Mouse (Mus musculus) cerebellum, postnatal 14 days (tissue): ENCODE data around the gene Spryd4.
"Not testable (repeated sequence)": the region's sequence is repeated elsewhere in the genome, so short reads cannot be mapped to it uniquely, and the experiment has no call there.

Source experiments
- DNase-seq, 2 experiments: peaks; one replicate each; pipeline ENCODE4 v3.0.0; 2021; ENCODE audit warnings: mixed read lengths in 2 of 2

Gene Spryd4

GRCm38 (mm10) chr10:128211390-128212108, at the start of gene Spryd4:
Gene Spryd4, minus strand, starts transcription at chr10:128211807.
- DNase-seq: peak; percentile 94 to 96

- DNase-seq: not testable (repeated sequence)
These were observed 48.8 kb upstream of the Spryd4 start for GRCm38 (mm10) chr10:128260376-128260775.

GRCm38 (mm10) chr10:128259946-128260345, 48.3 kb upstream of the Spryd4 start:
- DNase-seq: no peak

GRCm38 (mm10) chr10:128258953-128259352, 47.3 kb upstream of the Spryd4 start:
- DNase-seq: no peak

GRCm38 (mm10) chr10:128256328-128256727, 44.7 kb upstream of the Spryd4 start:
- DNase-seq: no peak

- no peak for DNase-seq
These were observed 44.3 kb upstream of the Spryd4 start for GRCm38 (mm10) chr10:128255925-128256324.

GRCm38 (mm10) chr10:128253677-128254255, 42.2 kb upstream of the Spryd4 start, which contains the start of gene Apon:
Gene Apon, plus strand, starts transcription at chr10:128254096.
- DNase-seq: no peak

GRCm38 (mm10) chr10:128250565-128250964, 39.0 kb upstream of the Spryd4 start:
- no peak for DNase-seq

GRCm38 (mm10) chr10:128247020-128247732, 35.6 kb upstream of the Spryd4 start:
- DNase-seq: no peak

GRCm38 (mm10) chr10:128244121-128244520, 32.5 kb upstream of the Spryd4 start:
- no peak for DNase-seq

- no peak for DNase-seq
These were observed 31.6 kb upstream of the Spryd4 start for GRCm38 (mm10) chr10:128243252-128243651.

- no peak for DNase-seq
These were observed 28.5 kb upstream of the Spryd4 start for GRCm38 (mm10) chr10:128240131-128240530.

- no peak for DNase-seq
These were observed 27.5 kb upstream of the Spryd4 start for GRCm38 (mm10) chr10:128239140-128239539.

GRCm38 (mm10) chr10:128237807-128238480, 26.3 kb upstream of the Spryd4 start:
- peak; percentile 33 to 55 for DNase-seq

GRCm38 (mm10) chr10:128236321-128236720, 24.7 kb upstream of the Spryd4 start:
- no peak for DNase-seq

- peak; percentile 76 to 78 for DNase-seq
These were observed 20.9 kb upstream of the Spryd4 start for GRCm38 (mm10) chr10:128232420-128232985.

GRCm38 (mm10) chr10:128231697-128232419, 20.3 kb upstream of the Spryd4 start, which contains the start of gene Timeless:
Gene Timeless, plus strand, starts transcription at chr10:128232065.
- DNase-seq: peak; percentile 92 to 95

- DNase-seq: no peak
These were observed 19.5 kb upstream of the Spryd4 start for GRCm38 (mm10) chr10:128231146-128231545.

GRCm38 (mm10) chr10:128230582-128230981, 19.0 kb upstream of the Spryd4 start:
- DNase-seq: no peak

- DNase-seq: no peak
These were observed 16.4 kb upstream of the Spryd4 start for GRCm38 (mm10) chr10:128228009-128228408.

GRCm38 (mm10) chr10:128227592-128227991, 16.0 kb upstream of the Spryd4 start:
- no peak for DNase-seq

- DNase-seq: no peak
These were observed 13.9 kb upstream of the Spryd4 start, which contains the start of gene Mip for GRCm38 (mm10) chr10:128225538-128225937. Gene Mip, plus strand, starts transcription at chr10:128225838.
